Mouse (Mus musculus) liver, postnatal 0 days (tissue): Measurements from ENCODE around the gene Scarf1.

Source experiments
- CTCF ChIP-seq: sonication (generic); IDR thresholded peaks from 2 replicates; pipeline ENCODE4 v1.5.1; 2016; ENCODE audit warnings: antibody characterized with exemption, low read depth
- EP300 ChIP-seq: IDR thresholded peaks from 2 replicates; pipeline ENCODE4 v1.6.1; 2016; ENCODE audit warnings: antibody characterized with exemption, low read depth, mild to moderate bottlenecking

DNA sequence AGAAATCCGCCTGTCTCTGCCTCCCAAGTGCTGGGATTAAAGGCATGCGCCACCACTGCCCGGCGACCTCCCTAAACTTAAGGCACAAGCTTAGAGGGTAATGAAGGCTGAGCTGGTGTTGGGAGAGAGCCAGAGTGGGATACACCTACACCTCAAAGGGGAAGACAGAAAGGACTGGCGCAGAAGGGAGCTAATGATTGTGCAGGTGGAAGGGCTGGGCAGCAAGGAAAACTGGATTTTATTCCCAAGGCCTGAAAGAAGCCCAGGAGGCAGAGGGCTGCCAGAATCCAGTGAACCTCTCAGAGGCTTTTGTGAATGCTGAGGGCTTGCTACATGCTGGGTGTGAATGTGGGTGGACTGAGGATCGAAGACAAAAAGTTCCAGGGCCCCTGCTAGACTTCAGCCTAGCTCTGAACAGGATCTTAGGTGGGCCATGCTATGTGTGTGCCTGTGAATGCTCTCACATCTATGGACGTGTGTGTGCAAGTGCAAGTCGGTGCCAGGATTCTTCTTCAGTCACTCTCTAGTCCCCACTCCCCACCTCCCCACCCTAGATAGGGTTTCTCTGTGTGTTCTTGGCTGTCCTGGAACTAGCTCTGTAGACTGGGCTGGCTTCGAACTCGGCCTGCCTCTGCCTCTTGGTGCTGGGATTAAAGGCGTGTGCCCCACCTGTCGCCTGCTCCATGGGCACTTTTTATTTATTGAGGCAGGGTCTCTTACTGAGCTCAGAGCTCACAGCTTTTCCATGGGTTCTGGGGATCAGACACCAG is 23.1 kb downstream of the Scarf1 start:
- TF ChIP-seq CTCF (no peak), EP300 (no peak)
